Comparison of ENCODE assay signal across 8 mouse cellular contexts in the genomic region with DNA sequence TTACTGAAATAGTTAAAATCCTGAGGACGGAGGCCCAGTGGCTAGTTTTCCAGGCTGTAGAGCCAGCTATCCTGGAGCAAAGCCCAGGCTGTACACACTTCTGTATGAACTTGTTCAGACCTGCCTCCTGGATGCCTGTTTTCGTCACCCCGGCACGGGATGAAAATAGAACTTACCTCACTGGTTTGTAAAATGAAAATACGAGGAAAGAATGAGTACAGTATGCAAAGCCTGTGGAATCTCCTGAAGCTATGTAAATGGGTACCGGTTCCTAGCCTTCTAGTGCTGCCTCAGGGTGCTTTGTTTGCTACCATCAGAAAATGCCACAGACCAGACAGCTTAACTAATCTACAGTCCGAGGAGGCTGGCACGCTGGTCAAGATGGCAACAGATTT.
DNase-seq lines count a peak whose midpoint lies in the region; ATAC-seq and TF ChIP-seq lines count a peak whose summit lies in the region.
"Had no signal": no experiment of that assay in that cellular context is flagged by ENCODE, and none has a peak within 500 bp of the region (broad histone marks: within the 10 kb centered on the region; RNA-seq: fewer than 3 reads in every experiment).

No protein-coding gene starts in this region.

- peak; percentile 9 for DNase-seq in testis, postnatal 14 days (ENCODE audit: low spot score)
- no peak for DNase-seq in testis, postnatal 10 days (ENCODE audit: low spot score)
- peak; percentile 32 for DNase-seq in gastrocnemius, postnatal 14 days
- DNase-seq in urinary bladder, postnatal 36 days (ENCODE audit: low spot score in 2 of 2): peak; percentile 63 to 75
- no peak for DNase-seq in MN1 (ENCODE audit: low spot score)
- DNase-seq in yolk sac, embryonic 10.5 days (ENCODE audit: low spot score): no peak

- H3K9me3 ChIP-seq in intestine, postnatal 0 days (ENCODE audit: control insufficient read depth): no peaks in the 10 kb centered on the region

- 0 out of 2 replicates have a peak, but pooled peaks cover 8% of the 10 kb centered on the region for H3K4me1 ChIP-seq in intestine, postnatal 0 days (replicated peaks; ENCODE audit: control insufficient read depth, insufficient read depth, low read length)

- no peak overlapping the region; the same call in 1 of the 2 replicates for H3K9ac ChIP-seq in intestine, postnatal 0 days (ENCODE audit: low read depth, low read length)

- H3K27ac ChIP-seq in intestine, postnatal 0 days (ENCODE audit: low read depth, low read length): peak overlapping the region; percentile 64

- no peak for TF ChIP-seq CTCF in intestine, postnatal 0 days (IDR thresholded peaks at IDR 0.05; ENCODE audit: low read depth)

- no peaks in the 10 kb centered on the region for H3K36me3 ChIP-seq in intestine, postnatal 0 days (ENCODE audit: control insufficient read depth, insufficient read depth)

- no peaks in the 10 kb centered on the region for H3K27me3 ChIP-seq in intestine, postnatal 0 days (replicated peaks; ENCODE audit: control insufficient read depth, insufficient read depth, low read length)

- intact Hi-C loops in gastrocnemius, postnatal 14 days (cut with DNase I; ENCODE audit: low total_unique reads): no loop called here

- H3K4me2 ChIP-seq in intestine, postnatal 0 days (replicated peaks; ENCODE audit: low read depth): peak overlapping the region; percentile 45
- H3K4me2 ChIP-seq: liver, embryonic 11.5 days had no signal

- H3K4me3 ChIP-seq in intestine, postnatal 0 days (ENCODE audit: low read depth, low read length): peak overlapping the region; percentile 17; the same call in 1 of the 2 replicates

- 42% methylated on average over 8 of the region's 8 CpGs for WGBS in intestine, postnatal 0 days

- peak; percentile 26; the same call in 1 of the 2 replicates for ATAC-seq in intestine, postnatal 0 days

Comparison
In these comparisons a context has a peak if more than half of its experiments do, and no peak if none do; other contexts are left out.
1. DNase-seq: peak in testis, postnatal 14 days (single experiment), gastrocnemius, postnatal 14 days (single experiment) and urinary bladder, postnatal 36 days (2 of 2); none in testis, postnatal 10 days (single experiment), MN1 (single experiment) and yolk sac, embryonic 10.5 days (single experiment).